Mouse (Mus musculus): Measurements from ENCODE around the gene Gm13420. TPM values are rescaled to one million over a fixed set of nuclear protein-coding genes. Genes with fewer than 3 reads are reported as not detected.
A peak's percentile ranks its signal among the peaks of the same experiment; 100 is the strongest.

Gene Gm13420
- polyA plus RNA-seq, 1 experiment: not detected

- Histone ChIP-seq H3K79me2 (ENCODE audit: control insufficient read depth, insufficient read depth) (no peaks in the 10 kb centered on the region), H3ac (ENCODE audit: control insufficient read depth, insufficient read length, low read depth) (no peak overlapping the region), H3K4me3 (ENCODE audit: insufficient read depth, poor library complexity, severe bottlenecking) (no peak overlapping the region), H3K36me3 (ENCODE audit: control insufficient read depth, insufficient read depth) (peaks cover 75% of the 10 kb centered on the region), H3K27me3 (ENCODE audit: control insufficient read depth, insufficient read depth, insufficient read length) (no peaks in the 10 kb centered on the region), H3K79me3 (ENCODE audit: low read depth) (no peaks in the 10 kb centered on the region)
- TF ChIP-seq MYOD1 (IDR thresholded peaks at IDR 0.05; ENCODE audit: control insufficient read depth, insufficient read length, low read depth) (peak; percentile 11), FOSL1 (IDR thresholded peaks at IDR 0.05; ENCODE audit: insufficient read depth, low read length, poor library complexity, severe bottlenecking) (no peak), USF1 (IDR thresholded peaks at IDR 0.05; ENCODE audit: low read depth) (no peak)
Observed at GRCm38 (mm10) chr2:29703104-29704081, 48.1 kb downstream of the Gm13420 start.

GRCm38 (mm10) chr2:29702189-29702588 lies 49.3 kb downstream of the Gm13420 start:
- H3K4me3 ChIP-seq (ENCODE audit: insufficient read depth, poor library complexity, severe bottlenecking): no peak overlapping the region
- H3ac ChIP-seq (ENCODE audit: control insufficient read depth, insufficient read length, low read depth): no peak overlapping the region
- H3K27me3 ChIP-seq (ENCODE audit: control insufficient read depth, insufficient read depth, insufficient read length): no peaks in the 10 kb centered on the region
- H3K79me3 ChIP-seq (ENCODE audit: low read depth): no peaks in the 10 kb centered on the region
- H3K36me3 ChIP-seq (ENCODE audit: control insufficient read depth, insufficient read depth): peaks cover 74% of the 10 kb centered on the region
- no peaks in the 10 kb centered on the region for H3K79me2 ChIP-seq (ENCODE audit: control insufficient read depth, insufficient read depth)
- no peak for TF ChIP-seq MAX (IDR thresholded peaks at IDR 0.05)
- TF ChIP-seq CEBPB (IDR thresholded peaks at IDR 0.05; ENCODE audit: low read depth): no peak
- no peak for TF ChIP-seq MYOG (IDR thresholded peaks at IDR 0.05; ENCODE audit: control insufficient read depth, extremely low read depth, insufficient read length)

GRCm38 (mm10) chr2:29701393-29701792 lies 50.1 kb downstream of the Gm13420 start:
- no peaks in the 10 kb centered on the region for H3K79me3 ChIP-seq (ENCODE audit: low read depth)
- no peaks in the 10 kb centered on the region for H3K79me2 ChIP-seq (ENCODE audit: control insufficient read depth, insufficient read depth)
- TF ChIP-seq USF1 (IDR thresholded peaks at IDR 0.05; ENCODE audit: low read depth) (no peak), MYOG (IDR thresholded peaks at IDR 0.05; ENCODE audit: control insufficient read depth, extremely low read depth, insufficient read length) (no peak), MAX (IDR thresholded peaks at IDR 0.05) (no peak), MYOD1 (IDR thresholded peaks at IDR 0.05; ENCODE audit: control insufficient read depth, insufficient read length, low read depth) (no peak), CTCF (IDR thresholded peaks at IDR 0.05; ENCODE audit: control insufficient read depth, insufficient read depth, insufficient read length) (no peak), CEBPB (IDR thresholded peaks at IDR 0.05; ENCODE audit: low read depth) (no peak), FOSL1 (IDR thresholded peaks at IDR 0.05; ENCODE audit: insufficient read depth, low read length, poor library complexity, severe bottlenecking) (no peak)
- peaks cover 73% of the 10 kb centered on the region for H3K36me3 ChIP-seq (ENCODE audit: control insufficient read depth, insufficient read depth)
- no peak overlapping the region for H3K4me3 ChIP-seq (ENCODE audit: insufficient read depth, poor library complexity, severe bottlenecking)
- H3ac ChIP-seq (ENCODE audit: control insufficient read depth, insufficient read length, low read depth): no peak overlapping the region
- H3K27me3 ChIP-seq (ENCODE audit: control insufficient read depth, insufficient read depth, insufficient read length): no peaks in the 10 kb centered on the region

GRCm38 (mm10) chr2:29700898-29701297 lies 50.6 kb downstream of the Gm13420 start:
- TF ChIP-seq MYOD1 (IDR thresholded peaks at IDR 0.05; ENCODE audit: control insufficient read depth, insufficient read length, low read depth) (no peak), MAX (IDR thresholded peaks at IDR 0.05) (no peak), CTCF (IDR thresholded peaks at IDR 0.05; ENCODE audit: control insufficient read depth, insufficient read depth, insufficient read length) (no peak), CEBPB (IDR thresholded peaks at IDR 0.05; ENCODE audit: low read depth) (no peak), USF1 (IDR thresholded peaks at IDR 0.05; ENCODE audit: low read depth) (no peak), FOSL1 (IDR thresholded peaks at IDR 0.05; ENCODE audit: insufficient read depth, low read length, poor library complexity, severe bottlenecking) (no peak)
- peaks cover 74% of the 10 kb centered on the region for H3K36me3 ChIP-seq (ENCODE audit: control insufficient read depth, insufficient read depth)
- no peaks in the 10 kb centered on the region for H3K79me3 ChIP-seq (ENCODE audit: low read depth)
- H3K4me3 ChIP-seq (ENCODE audit: insufficient read depth, poor library complexity, severe bottlenecking): no peak overlapping the region
- no peaks in the 10 kb centered on the region for H3K27me3 ChIP-seq (ENCODE audit: control insufficient read depth, insufficient read depth, insufficient read length)
- no peaks in the 10 kb centered on the region for H3K79me2 ChIP-seq (ENCODE audit: control insufficient read depth, insufficient read depth)
- H3ac ChIP-seq (ENCODE audit: control insufficient read depth, insufficient read length, low read depth): no peak overlapping the region

GRCm38 (mm10) chr2:29698421-29699290 lies 52.8 kb downstream of the Gm13420 start:
- no peak for TF ChIP-seq FOSL1 (IDR thresholded peaks at IDR 0.05; ENCODE audit: insufficient read depth, low read length, poor library complexity, severe bottlenecking)
- no peaks in the 10 kb centered on the region for H3K27me3 ChIP-seq (ENCODE audit: control insufficient read depth, insufficient read depth, insufficient read length)
- H3K36me3 ChIP-seq (ENCODE audit: control insufficient read depth, insufficient read depth): peaks cover 72% of the 10 kb centered on the region
- H3K79me3 ChIP-seq (ENCODE audit: low read depth): no peaks in the 10 kb centered on the region
- H3K4me3 ChIP-seq (ENCODE audit: insufficient read depth, poor library complexity, severe bottlenecking): no peak overlapping the region
- H3K79me2 ChIP-seq (ENCODE audit: control insufficient read depth, insufficient read depth): no peaks in the 10 kb centered on the region
- no peak overlapping the region for H3ac ChIP-seq (ENCODE audit: control insufficient read depth, insufficient read length, low read depth)
